Mouse (Mus musculus) R1 (cell line): Measurements from ENCODE around the gene Zpbp2.
A peak's percentile ranks its signal among the peaks of the same experiment; 100 is the strongest.

Experiments
- DNase-seq: peaks from one replicate; pipeline ENCODE4 v3.0.0-alpha.2; 2018; ENCODE audit warnings: low read depth, low spot score

The Zpbp2 gene

DNA sequence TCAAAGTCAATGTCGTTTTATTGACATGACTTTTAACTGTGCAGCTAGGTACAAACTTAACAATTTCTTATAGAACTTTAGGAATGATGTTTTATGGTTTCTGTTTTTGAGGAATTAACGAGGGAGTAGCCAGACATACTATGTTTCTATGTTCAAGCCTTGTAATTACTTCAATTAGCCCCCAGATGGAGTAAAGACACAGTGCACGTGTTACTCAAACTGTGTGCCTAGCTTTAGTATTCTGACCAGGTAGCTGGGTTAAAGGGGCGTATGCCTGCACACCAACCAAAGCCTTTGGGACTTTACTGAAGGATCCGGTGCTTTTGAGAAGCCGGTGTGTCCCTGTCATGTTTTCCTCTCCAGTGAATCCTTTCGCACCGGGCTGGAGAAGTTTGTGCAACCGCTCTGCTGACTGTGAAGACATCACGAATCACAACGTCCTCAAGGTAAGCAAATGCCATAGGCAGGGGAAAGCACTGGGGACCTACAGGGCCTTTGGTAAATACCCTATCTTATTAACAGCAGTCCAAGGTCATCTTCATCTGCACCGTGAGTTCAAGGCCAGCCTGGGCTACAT lies 4.3 kb downstream of the Zpbp2 start:
- peak; percentile 43 for DNase-seq

DNA sequence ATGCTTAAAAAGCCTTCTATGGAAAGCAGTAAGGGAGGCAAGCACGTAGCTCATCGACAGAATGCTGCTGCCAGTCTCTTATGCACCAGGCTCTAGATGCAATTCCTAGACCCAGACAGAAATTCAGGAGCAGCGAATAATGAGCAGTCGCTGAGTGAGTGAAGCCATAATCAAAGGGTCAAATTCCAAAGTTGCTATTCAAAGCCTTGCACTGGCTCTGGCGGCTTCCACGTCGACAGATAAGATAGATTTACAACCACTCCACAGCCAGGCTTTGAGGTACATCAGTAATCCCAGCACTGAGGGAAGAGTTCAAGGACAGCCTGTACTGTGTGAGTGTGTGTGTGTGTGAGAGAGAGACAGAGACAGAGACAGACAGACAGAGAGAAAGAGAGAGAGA lies 10.0 kb downstream of the Zpbp2 start:
- no peak for DNase-seq

DNA sequence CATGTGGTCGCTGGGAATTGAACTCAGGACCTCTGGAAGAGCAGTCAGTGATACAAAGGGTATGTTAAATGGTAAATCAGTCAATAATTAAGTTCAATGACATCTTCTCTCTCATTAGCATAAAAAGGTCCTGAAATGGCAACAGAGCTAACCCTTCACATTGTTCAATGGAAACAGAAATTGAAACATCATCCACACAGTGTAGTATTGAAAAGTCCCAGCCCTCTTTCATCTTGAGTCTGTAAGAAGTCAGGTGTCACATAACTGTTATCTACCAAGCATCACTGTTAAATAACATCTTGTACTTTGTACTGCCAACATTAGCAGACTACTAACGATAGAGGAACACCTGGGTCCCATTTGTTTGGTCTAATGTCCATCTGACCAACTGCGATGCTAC lies 12.1 kb downstream of the Zpbp2 start:
- DNase-seq, result no peak

DNA sequence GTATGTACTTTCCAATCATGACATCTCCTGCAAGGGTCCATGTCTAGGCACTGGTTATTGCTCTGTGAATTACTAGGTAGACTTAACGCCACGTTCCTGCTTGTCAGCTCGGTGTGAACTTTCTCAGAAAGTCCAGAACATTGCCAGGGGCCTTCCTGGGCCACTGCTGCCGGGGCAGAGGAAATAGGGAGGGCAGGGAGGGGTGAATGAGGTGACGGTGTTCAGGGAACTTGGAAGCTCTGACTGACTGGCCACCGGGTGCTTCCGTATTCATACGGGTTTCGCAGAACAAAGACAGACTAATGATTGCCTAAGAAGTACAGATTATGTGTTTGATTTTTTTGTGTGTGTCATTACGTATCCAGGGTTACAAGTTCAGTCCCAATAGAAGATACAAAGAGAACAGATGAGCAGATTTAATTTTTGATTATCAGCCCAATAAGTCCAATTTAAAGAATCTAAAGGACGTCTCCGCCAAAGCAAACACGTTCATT lies 13.1 kb downstream of the Zpbp2 start:
- no peak for DNase-seq

DNA sequence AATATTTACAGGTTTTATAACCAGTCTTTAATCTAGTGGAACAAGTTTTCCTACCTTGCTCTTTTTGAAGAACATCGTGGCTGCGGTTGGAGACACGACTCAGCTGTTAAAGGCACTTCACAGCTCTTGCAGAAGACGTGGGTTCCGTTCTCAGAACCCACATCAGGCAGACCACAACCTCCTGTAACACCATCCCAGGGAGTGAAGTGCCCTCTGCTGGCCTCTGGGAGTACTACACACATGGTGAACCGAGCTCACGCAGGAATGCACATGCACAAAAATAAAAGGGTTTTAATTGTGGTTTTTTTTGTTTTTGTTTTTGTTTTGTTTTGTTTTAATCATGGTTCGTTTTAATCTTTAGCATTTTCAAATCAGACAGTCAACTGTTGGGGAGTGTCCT lies 17.4 kb downstream of the Zpbp2 start:
- peak; percentile 84 for DNase-seq

DNA sequence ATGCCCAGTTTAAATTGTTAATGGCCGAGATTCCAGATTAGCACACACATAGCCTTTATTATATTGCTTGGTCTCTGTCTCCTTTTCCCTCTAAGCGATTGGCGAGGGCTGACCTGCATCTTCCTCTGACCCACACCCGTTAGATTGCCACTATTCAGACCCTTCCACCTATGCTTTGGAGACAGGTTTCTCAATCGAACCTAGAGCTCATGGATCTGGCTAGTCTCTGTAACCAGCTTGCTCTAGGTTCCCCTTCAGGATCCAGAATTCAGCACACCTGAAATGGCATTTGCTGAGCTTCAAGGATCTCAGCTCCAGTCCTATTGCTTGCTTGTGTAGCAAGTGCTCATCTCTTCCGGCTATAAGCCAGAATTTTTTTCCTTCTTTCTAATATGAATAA lies 18.6 kb downstream of the Zpbp2 start:
- DNase-seq, result peak; percentile 77

DNA sequence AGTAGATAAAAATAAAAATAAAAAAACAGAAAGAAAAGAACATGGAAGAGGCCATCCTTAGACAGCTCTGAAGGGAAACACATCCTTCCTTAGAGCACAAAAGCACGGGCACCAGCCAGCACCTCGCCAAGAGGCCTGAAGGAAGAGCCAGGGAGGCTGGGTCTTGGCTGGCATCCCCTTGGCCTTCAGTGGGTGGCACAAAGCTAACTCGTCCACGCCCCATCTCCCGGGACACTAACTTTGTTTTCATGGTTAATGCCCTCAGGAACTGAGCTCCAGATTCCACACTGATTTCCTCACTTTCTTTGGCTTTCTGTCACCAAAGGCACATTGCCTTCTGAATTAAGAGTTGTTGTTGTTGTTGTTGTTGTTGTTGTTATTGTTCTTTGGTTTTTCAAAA lies 26.9 kb downstream of the Zpbp2 start:
- no peak for DNase-seq

DNA sequence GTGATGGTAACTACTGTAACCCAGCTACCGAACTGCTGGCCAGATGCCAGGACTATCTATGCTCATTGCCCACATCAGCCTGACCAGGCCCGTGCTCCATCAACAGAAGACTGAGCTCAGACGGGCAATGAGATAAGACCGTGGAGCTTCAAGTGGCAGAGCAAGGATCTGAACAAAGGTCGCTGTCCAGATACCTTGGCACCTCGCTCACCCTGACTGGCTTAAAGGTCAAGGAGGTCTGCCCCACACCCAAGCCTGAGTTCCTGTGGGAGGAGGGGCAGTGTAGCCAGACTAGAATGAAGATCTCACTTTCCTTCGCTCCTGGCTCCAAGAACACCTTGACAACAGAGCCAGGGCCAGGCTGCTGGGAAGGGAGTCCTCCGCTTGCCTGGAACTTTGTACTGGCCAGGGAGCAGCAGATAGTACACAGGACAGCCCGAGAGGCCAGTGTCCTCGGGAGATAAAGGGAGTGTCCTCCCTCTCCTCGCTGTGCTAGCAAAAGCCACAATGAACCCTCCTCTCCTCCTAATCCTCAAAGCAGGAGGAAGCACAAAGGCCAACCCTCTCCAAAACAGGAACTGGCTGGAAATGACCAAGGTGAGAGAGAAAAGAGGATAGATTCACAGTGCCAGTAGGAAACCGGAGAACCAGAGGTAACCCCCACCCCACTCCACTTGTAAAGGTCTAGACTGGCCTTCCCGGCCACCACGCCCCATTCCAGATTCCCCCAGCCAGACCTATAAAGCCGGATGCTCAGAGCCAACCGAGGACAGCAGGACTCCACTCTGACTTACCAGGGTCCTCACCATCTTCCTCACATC lies 29.6 kb downstream of the Zpbp2 start:
- peak; percentile 76 for DNase-seq

DNA sequence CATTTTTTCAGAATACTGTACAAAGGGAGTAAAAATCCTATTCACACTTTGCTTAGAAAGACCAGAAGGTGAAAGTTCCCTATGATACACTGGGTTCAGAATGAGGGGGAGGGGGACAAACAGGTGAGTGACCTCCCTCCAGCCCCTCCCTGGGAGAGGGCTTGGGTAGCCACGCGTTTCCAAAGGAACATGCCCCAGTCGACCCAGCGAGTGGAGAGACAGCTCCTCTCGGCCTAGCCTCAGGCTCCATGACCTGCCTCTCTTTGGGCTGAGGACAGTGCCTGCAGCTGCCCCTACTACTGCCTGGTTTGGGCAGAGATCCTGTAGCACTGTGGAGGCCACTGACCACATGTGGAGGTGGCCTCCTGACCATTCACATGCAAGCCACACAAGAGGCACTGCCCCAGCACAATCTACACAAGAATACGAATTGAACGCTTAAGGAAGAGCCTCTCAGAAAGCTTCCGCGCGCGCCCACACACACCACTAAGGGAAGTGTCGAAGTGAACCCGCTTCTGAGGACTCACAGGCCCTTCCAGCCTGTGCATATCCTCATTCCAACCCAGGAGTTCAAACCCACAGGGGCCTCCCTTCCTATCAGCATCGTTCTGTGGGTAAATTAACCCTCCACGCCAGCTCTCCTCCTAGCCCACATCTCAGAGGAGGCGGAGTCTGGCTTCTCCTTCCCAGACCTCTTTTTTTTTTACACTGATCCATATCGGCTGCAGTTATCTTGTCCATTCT lies 30.6 kb downstream of the Zpbp2 start:
- DNase-seq, result peak; percentile 76

DNA sequence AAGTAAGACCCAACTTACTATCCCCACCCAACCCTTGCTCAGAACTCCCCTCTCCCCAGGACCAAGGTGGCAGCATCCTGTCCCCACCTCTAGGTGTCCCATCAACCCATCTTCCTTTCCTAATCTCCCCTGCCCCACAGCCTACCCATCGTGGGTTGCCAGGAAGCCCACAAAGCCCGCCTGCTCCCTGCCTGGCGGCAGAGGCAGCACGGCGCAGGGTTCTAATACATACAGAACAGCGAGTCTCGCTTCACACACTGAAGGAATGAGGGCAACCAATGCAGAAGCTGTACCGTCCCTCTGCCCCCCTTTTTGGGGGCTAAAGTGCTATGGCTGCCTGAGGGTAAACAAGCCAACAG lies 31.1 kb downstream of the Zpbp2 start:
- no peak for DNase-seq

DNA sequence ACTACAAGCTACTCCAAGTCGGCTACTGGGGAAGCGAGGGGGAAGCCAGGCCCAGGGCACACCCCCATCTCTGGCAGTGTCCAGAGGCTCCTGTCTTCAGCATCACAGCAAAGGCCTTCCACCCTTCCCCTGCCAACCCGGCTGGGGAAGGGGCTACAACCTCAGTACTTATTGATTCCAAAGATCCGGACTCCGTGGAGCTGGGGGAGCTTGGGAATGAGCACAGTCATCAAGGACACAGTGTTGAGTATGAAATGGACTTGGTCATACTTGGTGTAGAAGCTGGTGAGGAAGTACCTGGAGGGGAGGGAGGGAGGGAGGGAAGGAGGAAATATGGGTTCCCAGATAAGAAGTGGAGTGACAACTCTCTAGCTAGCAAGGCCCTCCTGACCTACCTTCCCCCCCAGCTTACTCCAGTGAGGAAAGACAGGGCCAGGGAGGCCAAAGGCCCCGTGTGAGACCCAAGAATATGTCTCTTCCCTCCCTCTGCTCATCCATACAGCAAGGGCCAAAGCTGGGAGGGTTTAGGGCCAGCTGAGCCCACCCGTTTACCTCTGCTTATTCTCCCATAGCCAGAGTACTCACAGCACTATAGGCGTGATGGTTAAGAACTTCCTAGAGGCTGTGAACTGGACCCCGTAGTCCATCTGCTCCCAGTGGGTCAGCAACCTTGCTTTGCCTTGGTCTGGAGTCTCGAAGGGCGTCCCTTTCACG lies 31.8 kb downstream of the Zpbp2 start:
- DNase-seq, result no peak

DNA sequence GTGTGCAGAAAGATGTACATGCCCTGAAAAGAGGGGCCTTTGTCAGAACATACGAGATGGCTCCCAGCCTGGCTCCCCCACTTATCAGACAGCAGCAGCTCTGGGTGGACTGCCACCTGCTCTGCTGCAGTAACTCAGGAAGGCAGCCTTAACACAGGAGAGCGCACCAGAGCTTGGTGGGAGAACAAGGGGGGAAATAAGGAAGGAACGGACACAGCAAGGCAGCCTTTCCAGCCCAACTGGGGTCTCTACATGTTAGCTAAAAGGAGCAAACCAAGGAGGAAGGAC lies 32.3 kb downstream of the Zpbp2 start:
- no peak for DNase-seq

DNA sequence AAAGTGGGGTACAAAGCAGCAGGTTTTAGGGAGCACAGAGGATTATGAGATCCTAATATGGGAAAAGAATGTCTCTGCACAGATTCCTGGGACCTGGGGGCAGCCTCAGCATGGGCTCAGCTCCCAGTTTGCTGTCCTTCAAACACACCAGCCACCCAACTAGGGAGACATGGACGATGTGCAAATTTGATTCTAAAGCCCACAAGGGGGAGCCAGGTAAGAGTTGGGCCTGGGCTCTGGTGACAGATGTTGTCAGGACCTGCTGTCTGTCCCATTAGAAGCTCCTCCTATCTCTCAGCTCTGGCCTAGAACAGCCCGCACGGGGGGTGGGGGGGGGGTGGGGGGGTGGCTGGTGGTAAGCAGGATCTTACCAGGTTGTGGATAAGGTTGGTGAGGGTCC lies 32.7 kb downstream of the Zpbp2 start:
- peak; percentile 38 for DNase-seq

DNA sequence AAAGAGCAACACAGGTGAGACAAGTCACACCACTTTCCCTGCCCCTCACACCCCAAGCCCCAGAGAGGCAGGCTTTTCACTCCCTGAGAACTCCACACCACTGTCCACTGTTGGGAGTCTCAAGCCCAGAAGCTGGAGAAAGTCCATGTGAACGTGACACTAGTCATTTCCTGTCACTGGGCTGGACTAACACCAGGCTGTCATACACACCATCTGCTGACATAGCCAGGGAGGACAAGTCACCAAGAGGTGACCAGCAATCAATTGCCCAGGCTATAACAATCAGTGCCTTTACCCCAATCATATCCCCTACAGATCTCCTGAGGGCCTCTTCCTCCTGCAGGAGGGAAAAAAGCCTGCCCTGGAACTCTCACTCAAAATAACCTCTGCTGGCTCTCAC lies 33.2 kb downstream of the Zpbp2 start:
- no peak for DNase-seq

DNA sequence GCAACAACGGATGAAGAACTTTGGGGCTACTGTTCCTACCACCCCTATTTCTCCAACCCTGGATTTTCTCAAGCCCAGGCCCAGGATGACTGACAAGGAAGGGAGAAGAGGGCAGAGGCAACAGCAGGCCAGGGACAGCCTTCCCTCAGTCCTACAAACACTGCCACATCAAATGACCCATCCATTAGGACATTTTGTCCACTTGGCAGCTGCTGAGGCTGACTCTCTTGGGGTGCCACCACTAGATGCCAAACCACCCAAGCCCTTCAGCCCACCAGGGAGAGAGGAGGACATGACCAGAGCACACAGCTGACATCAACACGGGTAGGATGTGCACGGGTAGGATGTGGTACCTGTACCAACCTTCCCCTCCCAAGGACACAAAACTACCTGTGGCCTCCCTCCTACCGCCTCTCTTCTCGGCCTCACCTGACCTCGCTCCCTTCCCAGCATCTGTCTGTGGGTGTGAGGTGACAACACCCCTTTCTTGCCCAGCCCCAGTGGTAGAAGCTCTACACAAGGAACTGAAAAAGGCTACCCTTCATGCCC lies 33.8 kb downstream of the Zpbp2 start:
- no peak for DNase-seq

DNA sequence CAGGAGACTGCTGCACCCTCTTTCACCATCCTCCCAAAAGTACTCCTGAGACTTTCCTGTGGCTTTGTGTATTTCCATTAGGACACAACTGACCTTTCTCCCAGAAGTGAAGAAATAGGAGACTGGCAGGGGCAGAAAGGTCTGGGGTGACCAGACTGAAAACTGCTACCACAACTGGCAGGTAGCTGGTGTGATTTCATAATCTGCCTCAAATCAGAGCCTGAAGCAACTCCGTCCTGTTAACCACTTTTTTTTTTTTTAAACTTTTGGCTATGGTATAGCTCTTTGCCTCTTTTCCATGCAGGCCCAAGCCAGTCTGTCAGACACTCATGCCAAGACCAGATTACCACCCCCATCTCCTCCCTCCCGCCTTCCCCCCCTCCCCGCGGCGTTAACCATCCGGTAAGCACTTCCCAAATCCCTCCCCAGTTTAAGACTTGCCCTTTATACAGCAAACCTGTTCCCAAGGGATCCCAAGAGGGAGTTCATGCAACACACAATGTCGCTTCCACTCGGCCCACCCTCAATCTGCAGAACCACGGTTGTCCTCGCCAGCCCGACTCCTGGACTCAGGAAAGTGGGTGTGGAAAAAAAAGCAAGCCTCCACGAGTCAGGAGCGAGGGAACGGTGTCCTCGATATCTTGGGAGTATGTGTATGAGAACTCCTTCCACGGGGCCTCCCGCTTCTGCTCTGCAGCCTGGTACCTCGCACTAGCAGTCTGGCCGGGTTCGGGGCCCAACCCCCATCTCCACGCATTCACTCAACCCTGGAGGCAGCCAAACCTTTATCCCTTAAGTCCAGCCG lies 35.4 kb downstream of the Zpbp2 start:
- no peak for DNase-seq

DNA sequence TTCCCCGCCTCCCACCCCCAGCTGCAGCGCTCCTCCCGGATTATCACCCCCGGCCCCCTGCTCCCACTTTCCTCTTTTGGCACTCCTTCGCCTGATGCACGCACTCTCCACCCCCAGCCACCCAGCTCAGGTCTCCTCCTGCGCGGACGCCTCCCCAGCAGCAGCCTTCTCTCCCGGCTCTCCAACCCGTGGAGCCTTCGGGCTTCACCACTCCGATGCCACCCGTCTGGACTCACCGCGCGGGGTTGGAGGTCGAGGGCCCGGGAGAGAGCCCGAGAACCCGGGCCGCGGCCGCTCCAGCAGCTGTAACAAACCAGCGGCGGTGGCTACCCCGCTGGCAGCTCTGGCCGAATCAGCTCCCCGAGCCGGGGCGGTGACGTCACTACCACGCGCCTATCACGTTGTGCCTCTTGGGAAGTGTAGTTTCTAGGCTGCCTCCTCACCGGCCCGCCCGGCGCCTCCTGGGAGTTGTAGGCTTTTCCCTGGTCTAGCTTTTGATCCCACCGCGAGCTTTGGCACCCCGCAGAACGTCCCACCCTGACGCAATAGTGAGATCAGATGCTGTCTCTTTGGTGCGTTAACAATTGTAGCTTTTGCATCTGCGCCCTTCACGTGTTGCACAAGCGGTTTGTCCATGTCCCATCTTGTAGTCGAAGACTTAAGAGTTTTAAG lies 36.1 kb downstream of the Zpbp2 start, which contains the start of gene Ormdl3:
TSS of gene Ormdl3 (minus strand) at position 477 of the 672 bp plus-strand sequence.
- DNase-seq, result peak; percentile 99

DNA sequence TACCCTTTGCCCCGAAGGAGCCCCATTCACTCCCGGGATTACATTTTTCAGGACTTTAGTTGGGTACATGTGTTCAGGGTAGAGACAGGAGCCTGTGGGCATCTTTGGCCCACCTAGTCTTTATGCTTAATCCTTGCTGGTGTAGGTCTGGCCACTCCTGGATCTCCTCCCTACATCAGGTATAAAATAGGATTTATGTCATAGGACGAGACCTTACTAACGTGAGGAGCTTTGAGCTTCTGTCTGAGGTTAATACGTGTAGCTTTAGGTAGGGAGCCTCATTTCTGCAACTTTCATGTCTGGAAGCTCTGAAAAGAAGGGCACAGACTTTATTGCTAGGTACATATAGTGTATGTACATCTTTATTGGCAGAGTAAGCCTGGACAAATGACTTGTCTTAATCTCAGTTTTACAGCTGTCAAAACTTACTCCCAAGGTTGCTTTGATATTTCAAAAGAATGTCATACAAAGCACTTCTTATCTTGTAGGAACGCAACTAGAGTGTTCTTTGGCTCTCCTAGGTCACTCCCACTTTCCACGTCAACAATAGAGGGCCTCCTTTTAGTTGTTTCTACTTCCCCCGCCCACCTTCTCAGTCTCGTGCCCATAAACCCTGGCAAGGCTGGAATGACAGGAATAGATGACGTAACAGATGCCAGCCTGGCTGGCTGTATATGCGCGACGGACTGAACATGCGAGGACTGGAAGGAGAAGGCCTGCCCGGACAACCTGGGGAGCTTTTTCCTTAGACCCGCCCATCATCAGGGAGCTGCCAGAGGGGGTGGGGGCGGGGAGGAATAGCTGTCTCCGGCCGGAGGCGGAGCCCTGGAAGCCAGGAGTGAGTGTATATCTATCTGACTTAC lies 37.0 kb downstream of the Zpbp2 start:
- peak; percentile 88 for DNase-seq

DNA sequence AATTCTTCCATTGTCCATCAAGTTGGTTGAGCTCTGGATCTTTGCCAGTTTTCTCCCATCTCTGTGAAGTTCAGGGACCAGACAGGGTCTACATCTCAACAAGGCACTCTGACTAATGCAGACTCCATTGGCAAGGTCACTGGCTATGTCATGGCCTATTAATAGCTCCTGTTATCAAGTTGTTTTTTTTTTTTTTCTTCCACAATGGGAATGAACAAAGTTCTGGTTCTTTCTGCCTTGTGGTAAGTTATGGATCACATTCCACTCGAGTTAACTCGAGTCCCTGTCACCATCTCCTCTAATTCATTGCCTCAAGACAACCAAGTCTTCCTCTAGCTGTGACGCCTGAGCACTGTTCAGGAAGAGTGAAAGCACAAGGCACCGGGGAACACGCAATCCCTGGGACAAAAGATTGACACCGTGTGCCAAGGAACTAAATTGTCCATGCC lies 38.0 kb downstream of the Zpbp2 start:
- no peak for DNase-seq
